Mouse (Mus musculus) ovary, postnatal 36 days (tissue): ENCODE measurements around the gene Abcc6.

Source experiments
- DNase-seq: peaks from one replicate; pipeline ENCODE4 v3.0.0; 2022; ENCODE audit warnings: low spot score, mixed read lengths

Gene Abcc6

DNA sequence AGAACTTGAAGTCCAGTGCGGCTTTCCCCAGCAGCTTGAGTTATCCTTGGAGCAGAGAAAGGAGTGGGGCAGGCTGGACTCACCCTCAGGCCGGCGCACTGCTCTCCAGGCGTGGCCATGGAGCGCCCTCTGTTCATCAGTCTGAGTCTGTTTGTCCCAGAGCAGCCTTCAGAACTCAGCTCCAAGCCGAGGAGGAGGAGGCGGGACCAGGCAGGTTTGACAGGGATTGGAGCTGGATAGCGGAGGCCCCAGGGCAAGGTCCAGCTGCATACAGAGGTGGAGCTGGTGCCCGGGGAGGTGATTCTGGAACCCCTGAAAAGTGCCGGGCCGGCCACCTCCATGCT lies at the start of gene Abcc6:
Gene Abcc6 (minus strand): TSS at position 158 of the 344 bp plus-strand sequence.
- DNase-seq = peak; percentile 29

DNA sequence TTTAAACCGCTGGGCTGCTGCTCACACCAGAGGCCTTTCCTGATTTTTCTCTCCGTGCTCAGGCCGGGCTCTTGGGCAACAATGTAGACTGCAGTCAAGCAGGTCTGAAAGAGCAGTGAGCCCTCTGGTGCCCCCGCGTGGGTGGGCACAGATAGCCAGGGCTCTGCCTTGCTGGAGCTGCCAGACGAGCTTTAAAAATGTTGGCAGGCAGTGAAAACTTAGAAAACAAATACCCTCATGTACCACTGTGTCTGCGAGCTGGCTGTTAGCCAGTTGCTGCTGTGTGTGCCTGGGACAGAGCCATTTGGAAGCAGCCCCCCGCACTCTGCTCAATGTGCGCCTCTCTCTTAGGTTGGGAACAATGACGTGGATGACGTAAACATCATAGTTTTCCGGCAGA lies 47.6 kb upstream of the Abcc6 start:
- no peak for DNase-seq

DNA sequence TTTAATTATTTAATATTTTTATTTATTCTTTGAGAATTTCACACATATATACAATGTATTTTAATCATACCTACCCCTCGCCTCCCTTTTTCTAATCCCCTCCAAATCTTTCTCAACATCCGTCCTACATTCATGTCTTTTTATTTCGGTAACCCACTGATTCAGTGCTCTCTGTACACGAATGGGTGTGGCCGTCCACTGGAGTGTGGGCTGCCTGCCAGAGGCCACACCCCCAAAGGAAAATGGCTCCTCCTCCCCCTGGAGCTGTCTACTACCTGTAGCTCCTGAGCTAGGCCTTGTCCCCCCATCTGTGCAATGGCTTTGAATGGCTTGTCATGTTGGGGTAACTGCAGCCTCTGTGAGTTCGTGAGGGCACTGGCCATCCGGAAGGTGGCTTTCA lies 46.7 kb upstream of the Abcc6 start:
- DNase-seq = no peak

DNA sequence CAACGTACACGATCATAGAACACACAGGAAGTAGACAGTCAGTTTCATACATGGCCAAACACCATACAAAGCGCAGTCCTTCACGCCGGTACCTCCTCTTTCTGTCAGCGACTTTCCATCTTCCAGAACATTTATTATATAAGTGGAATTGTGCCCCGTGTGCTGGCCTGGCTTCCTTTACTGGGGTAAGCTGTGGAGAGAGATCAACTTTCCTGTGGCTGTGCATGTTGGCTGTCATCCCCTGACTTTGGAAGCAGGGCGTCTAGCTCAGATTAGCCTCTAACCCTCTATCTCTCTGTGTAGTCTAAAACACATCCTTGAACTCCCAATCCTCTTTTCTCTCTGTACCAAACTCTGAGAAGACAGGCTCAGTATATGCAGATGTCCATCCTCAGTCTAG lies 38.7 kb upstream of the Abcc6 start:
- no peak for DNase-seq

DNA sequence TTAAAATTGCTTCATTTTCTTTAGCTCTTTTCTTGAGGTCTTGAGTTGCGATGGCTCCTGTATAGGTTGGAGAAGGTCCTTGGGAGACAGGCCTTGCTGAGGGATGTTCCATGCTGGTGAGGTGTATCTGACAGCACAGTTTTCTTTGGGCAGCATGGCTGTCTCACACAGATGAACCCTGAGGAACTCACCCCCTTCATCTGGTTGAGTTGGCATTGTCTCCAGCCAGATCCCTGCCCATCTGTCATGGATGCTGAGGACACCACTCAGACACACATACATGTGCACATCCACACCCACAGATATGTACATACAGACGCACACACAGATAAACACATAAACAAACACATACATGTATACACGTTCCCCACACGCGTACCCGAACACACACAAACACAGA lies 33.2 kb upstream of the Abcc6 start:
- no peak for DNase-seq

DNA sequence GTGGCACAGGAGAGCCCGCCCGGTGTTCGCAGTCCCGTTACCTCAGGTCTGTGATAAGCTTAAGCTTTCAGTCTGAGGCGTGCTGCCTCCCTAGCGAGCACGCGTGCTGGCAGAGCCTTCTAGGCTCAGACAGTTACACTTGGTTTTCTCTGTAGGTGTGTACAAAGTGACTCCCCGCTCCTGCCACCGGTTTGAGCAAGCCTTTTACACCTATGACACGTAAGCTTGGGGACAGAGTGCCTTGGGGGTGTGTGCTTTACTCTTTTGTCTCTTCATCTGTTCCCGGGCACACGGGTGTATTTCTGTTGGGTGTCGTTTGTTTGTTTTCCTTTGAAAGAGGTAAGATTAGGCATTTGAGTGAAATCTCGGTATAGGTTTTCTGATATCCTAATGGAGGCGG lies 31.5 kb upstream of the Abcc6 start:
- DNase-seq = no peak

DNA sequence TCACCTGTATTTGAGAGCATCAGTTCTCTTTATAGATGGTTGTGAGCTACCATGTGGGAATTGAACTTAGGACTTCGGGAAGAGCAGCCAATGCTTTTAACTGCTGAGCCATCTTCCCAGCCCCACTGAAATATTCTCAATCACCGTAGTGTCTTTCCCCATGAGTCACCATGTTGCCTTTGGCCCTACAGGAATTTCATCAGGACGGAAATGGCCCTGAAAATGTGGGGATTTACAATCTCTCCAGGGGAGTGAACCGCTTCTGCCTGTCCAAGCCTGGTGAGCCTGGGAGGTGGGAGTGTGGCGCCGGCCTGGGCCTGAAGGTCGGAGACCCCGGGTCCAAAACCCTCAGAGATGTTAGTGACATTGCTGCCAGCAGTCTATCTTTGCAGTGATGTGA lies 30.6 kb upstream of the Abcc6 start:
- DNase-seq = no peak

DNA sequence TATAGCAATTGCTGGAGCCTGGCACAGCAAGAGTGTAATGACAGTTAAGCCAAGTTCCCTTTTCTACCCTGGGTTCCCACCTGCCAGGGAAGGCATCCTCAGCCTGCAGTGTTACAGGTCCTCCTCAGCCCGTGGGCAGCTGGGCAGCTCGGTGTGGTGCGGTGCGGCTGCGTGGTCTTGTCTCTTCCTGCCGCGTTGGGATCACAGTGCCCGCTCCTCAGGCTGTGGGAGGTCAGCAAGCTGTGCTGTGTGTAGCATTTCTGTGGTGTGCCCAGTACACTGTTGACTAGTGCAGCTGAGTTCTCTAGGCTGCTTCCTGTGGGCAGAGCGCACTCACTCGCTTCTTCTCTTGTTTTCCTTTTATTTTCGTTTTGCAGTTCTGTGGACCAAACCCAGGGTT lies 28.8 kb upstream of the Abcc6 start:
- DNase-seq = no peak

DNA sequence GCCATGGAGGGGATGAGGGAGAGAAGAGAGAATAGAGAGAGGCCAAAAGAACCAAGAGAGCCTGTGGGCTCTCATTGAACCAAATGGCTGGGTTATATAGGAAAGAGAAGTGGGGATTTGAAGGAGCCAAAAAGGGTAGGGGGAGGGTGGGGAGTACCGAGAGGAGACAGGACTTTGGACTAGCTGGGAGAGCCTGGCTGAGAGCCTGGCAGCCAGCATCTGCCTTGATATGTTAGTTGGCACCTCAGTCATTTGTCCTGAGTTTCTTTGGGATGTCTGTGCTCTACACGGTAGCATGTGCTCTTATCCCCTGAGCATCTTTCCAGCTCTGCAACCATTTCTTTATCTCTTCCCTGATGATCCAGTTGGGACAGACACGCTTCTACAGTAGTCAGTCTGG lies 23.5 kb upstream of the Abcc6 start:
- no peak for DNase-seq

DNA sequence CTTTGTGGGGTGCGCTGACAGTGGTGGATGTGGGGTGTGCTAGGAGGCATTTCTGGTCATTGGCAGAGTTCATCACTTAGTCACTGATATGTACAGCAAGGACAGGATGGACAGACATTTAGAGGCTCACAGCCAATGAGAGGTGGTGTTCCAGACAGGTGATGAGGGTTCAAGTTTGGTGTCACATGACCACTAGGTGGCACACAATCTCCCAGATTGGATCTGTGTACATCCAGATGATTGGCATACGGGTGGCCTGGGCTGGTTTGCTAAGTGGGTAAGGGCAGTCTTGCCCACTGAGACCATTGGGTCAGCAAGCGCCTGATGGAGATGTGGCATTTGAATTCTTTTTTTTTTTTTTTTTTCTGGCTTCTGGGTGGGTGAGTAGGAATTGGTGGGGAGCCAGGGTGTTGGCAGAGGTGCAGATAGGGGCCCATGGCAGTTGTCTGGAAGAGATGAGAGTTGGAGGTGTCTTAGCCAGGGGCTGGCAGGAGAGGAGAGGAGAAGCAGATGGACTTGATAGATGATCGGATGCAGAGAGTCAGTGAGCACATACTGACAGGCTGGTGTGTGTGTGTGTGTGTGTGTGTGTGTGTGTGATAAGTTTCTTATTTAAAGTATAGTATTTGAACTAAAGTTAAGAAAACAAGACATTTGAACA lies 22.2 kb upstream of the Abcc6 start:
- no peak for DNase-seq

DNA sequence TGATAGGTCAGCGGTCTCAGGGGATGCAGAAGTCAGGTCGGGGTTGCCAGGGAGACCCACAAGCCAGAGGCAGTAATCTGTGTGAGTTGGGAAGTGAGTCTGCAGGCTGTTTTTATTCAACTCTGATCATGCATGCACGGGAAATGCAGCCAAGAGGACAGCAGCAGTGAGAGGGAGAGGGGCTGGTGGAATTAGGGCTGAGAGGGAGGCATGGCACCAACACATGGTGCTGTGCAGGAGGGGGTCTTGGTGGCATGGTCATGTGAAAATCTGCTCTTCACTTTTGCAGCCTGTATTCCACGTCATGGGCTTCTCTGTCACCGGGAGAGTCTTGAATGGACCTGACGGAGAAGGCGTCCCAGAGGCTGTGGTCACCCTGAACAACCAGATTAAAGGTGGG lies 19.9 kb upstream of the Abcc6 start:
- DNase-seq = no peak

DNA sequence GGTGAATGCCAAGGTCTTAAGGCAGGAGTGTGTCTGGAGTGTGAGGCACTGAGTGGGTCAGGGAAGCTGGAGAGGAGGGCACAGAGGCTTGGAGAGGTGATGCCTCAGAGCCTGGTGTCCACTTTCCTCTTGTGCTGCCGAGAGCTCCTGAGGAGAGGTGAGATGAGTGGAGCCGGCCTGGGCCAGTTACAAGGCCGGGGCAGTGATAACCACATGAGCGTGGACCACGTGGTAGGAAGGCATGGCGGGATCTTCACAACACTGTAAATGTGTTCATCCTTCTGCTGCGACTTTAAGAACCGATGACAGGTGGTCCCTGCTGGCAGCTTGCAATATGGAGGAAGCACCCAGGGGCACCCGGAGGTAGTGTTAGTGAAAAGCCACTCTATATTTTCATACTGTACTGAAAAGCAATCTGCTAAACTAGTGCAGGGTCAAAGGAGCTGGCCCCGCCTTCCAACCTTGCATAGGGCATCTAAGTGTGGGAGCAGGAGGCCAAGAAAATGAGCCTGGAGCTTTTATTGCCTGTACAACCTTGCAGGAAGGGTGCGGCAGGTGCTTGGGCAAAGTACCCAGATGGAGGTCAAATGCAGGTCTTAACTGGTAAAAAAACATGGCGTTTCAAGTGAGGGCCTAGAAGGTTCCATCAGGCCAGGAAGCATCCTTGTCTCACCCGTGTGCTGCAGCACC lies 17.9 kb upstream of the Abcc6 start:
- DNase-seq = no peak

DNA sequence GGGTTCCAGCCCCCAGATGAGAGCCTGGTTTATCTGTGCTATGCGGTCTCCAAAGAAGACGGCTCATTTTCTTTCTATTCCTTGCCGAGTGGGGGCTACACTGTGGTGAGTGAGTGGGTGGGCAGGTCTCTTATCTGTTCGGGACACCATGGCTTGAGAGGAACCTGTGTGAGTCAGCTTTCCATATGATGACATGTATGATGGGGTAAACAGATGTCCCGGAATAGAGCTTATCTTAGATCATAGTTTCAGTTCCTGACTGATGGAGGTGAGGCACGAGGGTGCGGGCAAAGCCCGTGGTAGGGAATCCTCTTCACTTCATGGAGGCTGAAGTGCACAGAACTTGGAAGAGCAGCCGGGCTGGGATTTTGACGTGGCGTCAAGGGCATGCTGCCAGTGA lies 15.8 kb upstream of the Abcc6 start:
- no peak for DNase-seq

DNA sequence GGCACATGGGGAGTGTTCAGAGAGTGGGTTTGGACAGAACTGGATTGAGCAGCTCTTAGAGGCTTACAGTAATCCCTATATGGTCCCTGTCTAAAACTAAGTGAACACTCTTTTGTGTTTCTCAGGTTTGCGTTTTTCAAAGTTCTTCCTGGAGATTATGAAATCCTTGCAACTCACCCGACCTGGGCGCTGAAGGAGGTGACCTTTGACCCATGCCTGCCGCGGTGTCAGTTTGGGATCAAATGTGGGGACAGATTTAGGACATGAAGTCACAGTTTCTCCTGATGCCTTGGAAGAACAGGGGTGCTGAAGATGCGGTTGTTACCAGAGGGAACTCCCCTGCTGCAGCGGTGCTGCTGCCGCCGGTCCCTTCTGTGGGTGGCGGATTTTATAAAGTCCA lies 14.0 kb upstream of the Abcc6 start:
- DNase-seq = no peak

DNA sequence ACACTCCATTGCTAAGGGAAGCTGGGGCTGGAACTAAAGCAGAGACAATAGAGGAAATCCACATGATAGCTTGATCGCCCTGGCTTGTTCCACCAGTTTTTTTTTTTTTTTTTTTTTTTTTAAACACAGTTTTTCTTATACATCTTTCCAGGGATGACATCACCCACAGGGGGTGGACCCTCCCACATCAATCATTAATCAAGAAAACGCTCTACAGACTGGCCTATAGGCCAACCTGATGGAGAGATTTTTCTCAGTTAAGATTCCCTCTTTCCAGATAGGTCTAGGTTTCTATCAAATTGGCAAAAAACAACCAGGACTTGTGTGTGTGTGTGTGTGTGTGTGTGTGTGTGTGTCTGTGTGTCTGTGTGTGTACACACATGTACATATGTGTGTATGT lies 9.8 kb upstream of the Abcc6 start:
- DNase-seq = no peak

DNA sequence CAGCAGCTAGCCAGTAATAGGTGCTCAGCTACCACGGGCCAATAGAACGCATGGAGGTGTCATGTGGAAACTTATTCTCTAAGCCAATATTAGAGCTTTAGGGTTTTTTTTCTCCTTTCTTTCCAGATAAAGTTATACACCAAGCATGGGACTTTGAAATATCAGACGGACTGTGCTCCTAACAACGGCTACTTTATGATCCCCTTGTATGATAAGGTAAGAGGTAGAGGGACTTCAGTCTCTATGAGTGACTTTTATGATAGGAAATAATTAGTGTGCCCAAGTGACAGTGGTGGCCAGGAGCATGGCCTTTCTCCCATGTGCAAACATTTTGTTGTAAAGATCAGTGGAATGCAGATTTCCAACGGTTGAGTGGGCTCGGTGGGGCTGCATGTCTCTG lies 7.3 kb upstream of the Abcc6 start:
- DNase-seq = no peak

DNA sequence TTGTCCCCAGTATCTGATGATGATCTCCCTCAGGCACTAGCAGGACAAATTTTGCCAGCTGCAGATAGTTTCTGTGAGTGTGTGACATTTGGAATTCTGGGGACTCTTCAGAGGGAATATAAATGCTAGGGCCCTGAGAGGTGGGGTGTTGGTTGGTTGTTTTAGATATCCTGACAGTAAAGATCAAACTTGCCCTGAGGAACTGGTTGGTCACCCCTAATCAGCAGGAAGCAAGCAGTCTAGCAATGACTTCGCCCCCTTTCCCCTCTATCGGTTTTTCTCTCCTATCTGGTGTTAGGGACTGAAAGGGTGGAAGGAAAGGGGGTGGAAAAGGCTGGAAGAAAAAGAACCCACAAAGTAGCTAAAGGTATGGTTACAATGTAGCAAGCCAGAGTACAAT lies 5.4 kb upstream of the Abcc6 start:
- no peak for DNase-seq

DNA sequence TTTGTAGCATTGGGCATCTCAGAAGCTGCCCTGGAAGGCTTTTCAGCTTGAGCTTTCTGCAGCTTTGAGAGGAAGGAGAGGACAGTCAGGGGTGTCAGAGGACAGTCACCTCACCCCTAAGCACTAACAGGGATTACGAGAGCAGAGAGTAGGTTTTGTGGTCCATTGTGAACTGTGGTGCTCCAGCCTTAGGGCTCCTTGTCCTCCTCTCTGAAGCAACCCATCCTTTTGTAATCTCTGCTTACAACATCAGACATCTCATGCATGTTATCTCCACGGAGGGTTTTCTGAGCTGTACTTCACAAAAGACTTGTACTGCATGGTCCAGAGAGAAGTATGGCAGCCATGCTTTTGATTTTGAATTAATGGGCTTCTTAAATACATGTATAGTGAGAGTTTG lies 4.9 kb upstream of the Abcc6 start:
- no peak for DNase-seq

DNA sequence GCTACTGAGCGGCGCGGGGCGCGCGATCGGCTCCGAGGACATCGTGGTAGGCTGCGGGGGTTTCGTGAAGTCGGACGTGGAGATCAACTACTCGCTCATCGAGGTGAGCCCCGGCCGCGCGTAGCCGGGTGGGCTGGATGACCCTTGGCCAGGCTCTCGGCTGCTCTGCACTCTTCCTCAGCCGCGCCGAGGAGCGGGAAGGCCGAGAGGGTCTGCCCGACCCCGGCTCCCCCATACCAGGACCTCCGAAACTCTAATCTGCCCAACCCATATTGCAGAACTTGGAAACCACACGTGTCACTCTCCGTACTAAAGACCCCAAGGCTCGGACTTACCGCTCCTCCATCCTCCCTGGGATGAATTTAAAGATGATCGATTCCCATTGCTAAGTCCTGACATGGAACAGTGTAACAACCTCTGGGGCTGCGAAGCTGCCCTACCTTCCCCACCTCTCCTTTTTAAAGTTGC lies 3.8 kb upstream of the Abcc6 start:
- DNase-seq = no peak

DNA sequence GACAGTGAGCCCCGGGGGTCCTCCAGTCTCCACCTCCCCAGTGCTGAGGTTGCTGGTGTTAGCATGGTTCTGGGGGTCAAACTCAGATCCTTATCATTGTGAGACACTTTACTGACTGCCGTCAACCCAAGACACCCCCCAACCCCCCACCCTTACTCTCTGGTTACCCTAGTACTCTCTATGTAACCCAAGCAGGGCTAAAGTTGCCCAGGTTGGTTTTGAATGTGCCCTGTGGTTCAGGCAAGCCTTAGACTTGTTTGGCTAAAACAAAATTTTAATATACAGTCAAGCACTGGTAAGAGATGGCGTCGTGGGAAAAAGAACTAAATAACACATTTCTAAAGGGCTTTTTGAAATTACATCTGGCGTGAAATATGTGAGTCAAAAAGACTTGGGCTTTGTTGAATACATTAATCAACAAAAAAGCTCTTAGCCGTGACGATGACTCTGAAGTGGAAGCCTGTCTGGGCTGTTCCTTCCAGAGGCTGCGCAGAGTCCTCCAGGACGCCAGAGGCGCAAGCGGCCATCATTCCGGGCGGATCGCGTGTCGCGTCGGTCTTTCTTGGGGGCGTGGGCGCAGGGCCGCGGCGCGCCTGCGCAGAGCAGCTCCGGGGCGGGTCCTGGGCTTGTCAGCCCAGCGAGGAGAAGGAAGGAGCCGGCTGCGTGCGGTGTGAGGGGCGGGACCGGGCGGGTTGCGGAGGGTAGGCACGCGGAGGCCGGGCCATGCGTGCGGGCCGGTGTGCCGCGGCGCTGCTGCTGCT lies 3.2 kb upstream of the Abcc6 start, which contains the start of gene Nomo1:
Gene Nomo1 (plus strand): TSS at position 590 of the 761 bp plus-strand sequence.
- peak; percentile 97 for DNase-seq

DNA sequence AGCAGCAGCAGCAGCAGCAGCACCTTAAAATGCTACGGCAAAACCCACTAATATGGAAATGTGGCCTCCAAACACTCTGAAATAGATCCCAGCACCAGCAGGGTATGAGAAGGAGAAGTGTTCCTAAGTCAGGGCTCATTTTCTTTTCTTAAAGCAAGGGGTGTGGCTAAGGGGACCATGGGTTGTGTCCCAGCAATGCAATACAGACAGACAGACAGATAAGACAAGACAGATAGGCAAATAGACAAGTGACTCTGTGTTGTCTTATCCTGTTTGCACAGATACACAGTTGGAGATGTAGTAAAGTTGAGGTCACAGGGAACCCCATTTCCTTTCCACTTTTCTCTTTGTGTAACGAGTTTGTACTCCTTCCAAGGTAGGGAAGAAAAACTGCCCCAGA lies 973 bp upstream of the Abcc6 start:
- no peak for DNase-seq

DNA sequence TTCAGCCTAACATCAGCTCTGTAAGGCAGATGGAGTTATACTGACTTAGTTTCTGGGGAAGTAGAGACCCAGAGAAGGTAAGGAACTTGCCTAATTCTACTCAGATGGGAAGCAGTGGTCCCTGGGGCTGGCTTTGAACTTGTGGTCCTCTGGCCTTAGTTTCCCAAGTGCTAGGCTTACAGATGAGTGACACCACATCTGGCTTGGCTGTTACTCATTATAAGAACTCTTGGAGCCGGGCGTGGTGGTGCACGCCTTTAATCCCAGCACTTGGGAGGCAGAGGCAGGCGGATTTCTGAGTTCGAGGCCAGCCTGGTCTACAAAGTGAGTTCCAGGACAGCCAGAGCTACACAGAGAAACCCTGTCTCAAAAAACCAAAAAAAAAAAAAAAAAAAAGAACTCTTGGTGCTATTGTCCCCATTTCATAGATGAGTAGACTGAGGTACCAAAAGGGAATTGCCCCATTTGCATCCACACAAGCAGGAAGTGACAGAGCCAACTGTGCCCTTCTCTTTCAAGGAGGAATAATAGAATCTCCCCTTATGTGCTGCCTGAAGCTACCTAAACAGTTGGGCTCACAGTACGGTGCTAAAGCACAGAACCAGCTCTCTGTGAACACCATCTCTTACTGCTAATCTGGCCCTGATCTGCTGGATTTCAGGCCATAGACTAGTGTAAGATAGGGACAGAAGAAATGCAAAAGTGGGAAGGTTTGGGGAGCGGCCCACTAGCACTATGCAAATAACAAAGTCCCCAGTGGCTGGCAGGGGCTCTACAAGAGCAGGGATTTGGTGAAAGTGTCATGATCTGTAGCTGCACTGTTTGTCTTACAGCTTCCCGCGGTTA lies 580 bp downstream of the Abcc6 start:
- DNase-seq = no peak
